Mouse (Mus musculus) lung, postnatal 0 days (tissue): ENCODE results near the gene Dennd1a. TPM values are rescaled to one million over a fixed set of nuclear protein-coding genes. Genes with fewer than 3 reads are reported as not detected.

Experiments
- ATAC-seq: fragments of 200-750 bp; cut with Nextera tagmentation; 2 replicates; pipeline ENCODE4 v1.8.0; 2017; ENCODE audit warnings: moderate library complexity
- DNase-seq: peaks from one replicate; pipeline ENCODE4 v3.0.0-alpha.2; 2016; ENCODE audit warnings: low spot score
- H3K27ac ChIP-seq: fragments of 300-500 bp; sonication (generic); 2 replicates; pipeline ENCODE4 v1.5.1; 2014; ENCODE audit warnings: antibody characterized with exemption, mild to moderate bottlenecking, low read length, mixed read lengths
- H3K27me3 ChIP-seq: fragments of 300-500 bp; sonication (generic); replicated peaks from 2 replicates; pipeline ENCODE4 v1.6.1; 2014; ENCODE audit warnings: low read length, mixed read lengths; ENCODE audit not compliant: insufficient read depth
- H3K36me3 ChIP-seq: fragments of 300-500 bp; sonication (generic); 2 replicates; pipeline ENCODE4 v1.6.1; 2014; ENCODE audit warnings: low read length, mixed read lengths; ENCODE audit not compliant: insufficient read depth
- H3K4me1 ChIP-seq: fragments of 300-500 bp; sonication (generic); 2 replicates; pipeline ENCODE4 v1.6.1; 2014; ENCODE audit warnings: antibody characterized with exemption, low read depth, low read length, mixed read lengths; ENCODE audit not compliant: insufficient read depth
- H3K4me2 ChIP-seq: fragments of 300-500 bp; sonication (generic); replicated peaks from 2 replicates; pipeline ENCODE4 v1.6.1; 2014; ENCODE audit warnings: low read depth, mild to moderate bottlenecking, low read length, moderate library complexity, mixed read lengths
- H3K4me3 ChIP-seq: fragments of 300-500 bp; sonication (generic); 2 replicates; pipeline ENCODE4 v1.5.1; 2014; ENCODE audit warnings: low read depth, low read length
- H3K9ac ChIP-seq: fragments of 300-500 bp; sonication (generic); replicated peaks from 2 replicates; pipeline ENCODE4 v1.6.1; 2014; ENCODE audit warnings: low read depth, mild to moderate bottlenecking
- H3K9me3 ChIP-seq: fragments of 300-500 bp; sonication (generic); 2 replicates; pipeline ENCODE4 v1.6.1; 2016; ENCODE audit warnings: low read length, mixed read lengths
- CTCF ChIP-seq: IDR thresholded peaks from 2 replicates; pipeline ENCODE4 v1.5.1; 2016; ENCODE audit warnings: antibody characterized with exemption, mild to moderate bottlenecking
- EP300 ChIP-seq: IDR thresholded peaks from 2 replicates; pipeline ENCODE4 v1.6.1; 2016; ENCODE audit warnings: antibody characterized with exemption, mild to moderate bottlenecking, control low read depth
- WGBS: fragments of 180-500 bp; shearing (Covaris S2); extraction: QIAGEN DNeasy Blood & Tissue Kit; methylation state at CpG from one replicate; pipeline ENCODE4 v1.1.7; 2014; 5-methylcytosine and 5-hydroxymethylcytosine counted together
- polyA plus RNA-seq: library from polyadenylated mRNA; unstranded; fragments of >200 nt; fragmentation: Nextera tagmentation; extraction: Ambion mirVana; gene quantifications from 2 replicates; pipeline ENCODE4 v1.2.1, GENCODE M21; 2015

Gene Dennd1a
- polyA plus RNA-seq, 1 experiment from 2014 or later: 4.4 TPM

DNA sequence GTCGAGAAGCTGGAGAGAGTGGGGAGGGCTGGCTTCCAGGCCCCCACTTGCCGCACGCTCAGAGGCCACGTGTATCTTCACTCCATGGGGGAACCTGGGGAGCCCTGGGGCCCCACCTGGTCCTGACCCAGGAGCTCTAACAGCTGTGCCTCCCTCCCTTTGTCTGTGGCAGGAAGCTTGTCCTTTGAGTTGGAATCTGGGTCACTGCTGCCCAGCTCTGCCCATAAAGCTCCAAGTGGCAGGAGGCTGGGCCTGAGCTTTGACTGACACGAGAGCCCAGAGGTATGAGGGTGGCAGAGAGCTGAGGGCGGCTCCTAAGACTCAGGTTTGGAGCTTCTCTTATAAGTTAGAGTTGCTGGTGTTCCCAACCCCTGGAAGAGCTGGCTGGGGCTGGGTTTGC lies 488.1 kb downstream of the Dennd1a start:
- no peak for DNase-seq
- Histone ChIP-seq H3K9ac (no peak overlapping the region), H3K27ac (no peak overlapping the region), H3K36me3 (no peaks in the 10 kb centered on the region), H3K4me1 (no peaks in the 10 kb centered on the region), H3K4me2 (no peak overlapping the region), H3K9me3 (no peaks in the 10 kb centered on the region), H3K27me3 (0 out of 2 replicates have a peak, but pooled peaks cover 4% of the 10 kb centered on the region), H3K4me3 (no peak overlapping the region)
- WGBS: 64% methylated on average over 6 of the region's 6 CpGs
- TF ChIP-seq EP300 (no peak), CTCF (no peak)
- no peak for ATAC-seq

DNA sequence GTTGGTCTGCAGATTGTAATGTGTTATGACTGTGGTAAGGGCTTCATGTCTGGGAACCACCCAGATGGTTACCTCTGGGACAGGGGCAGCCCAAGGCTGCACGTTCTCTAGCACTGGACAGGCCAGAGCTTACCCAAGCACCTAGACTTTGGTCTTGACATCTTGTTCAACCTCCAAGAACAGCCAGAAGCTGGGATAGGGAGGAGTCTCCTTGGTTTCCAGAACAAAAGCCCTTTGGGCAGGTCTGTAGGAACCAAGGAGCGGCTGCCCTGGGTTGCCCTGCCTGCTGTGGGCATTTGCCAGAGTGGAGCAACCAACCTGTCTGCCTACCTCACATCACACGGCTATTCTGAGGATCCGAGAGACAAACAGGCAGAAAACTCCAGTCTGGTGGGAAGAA lies 490.1 kb downstream of the Dennd1a start:
- H3K4me2 ChIP-seq: no peak overlapping the region
- H3K27ac ChIP-seq: no peak overlapping the region
- H3K4me1 ChIP-seq: no peaks in the 10 kb centered on the region
- no peak overlapping the region for H3K9ac ChIP-seq
- no peaks in the 10 kb centered on the region for H3K9me3 ChIP-seq
- no peak overlapping the region for H3K4me3 ChIP-seq
- no peak for ATAC-seq
- 0 out of 2 replicates have a peak, but pooled peaks cover 9% of the 10 kb centered on the region for H3K27me3 ChIP-seq
- no peaks in the 10 kb centered on the region for H3K36me3 ChIP-seq
- TF ChIP-seq EP300 (no peak), CTCF (no peak)
- DNase-seq: no peak
- WGBS: 82% methylated on average over 4 of the region's 4 CpGs

DNA sequence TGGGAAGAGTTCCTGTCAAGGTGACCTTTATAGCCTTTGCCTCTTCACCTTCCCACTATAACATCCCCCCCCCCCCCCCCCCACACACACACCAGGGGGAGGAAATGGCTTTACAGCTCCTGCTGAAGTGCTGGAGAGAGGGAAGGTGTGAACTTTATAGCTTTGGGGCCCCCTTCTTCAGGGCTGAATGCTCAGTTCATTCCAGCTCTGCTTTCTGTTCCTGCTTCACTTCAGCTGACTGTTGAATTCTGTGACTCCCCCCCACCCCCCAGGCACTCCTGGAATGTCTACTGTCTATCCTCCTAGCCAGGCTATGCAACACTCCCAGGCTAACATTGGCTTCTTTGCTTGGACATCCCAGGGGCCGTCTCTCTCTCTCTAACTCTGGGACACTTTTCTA lies 491.2 kb downstream of the Dennd1a start:
- Histone ChIP-seq H3K4me1 (no peaks in the 10 kb centered on the region), H3K27ac (no peak overlapping the region), H3K4me3 (no peak overlapping the region), H3K4me2 (no peak overlapping the region), H3K9me3 (no peaks in the 10 kb centered on the region), H3K9ac (no peak overlapping the region), H3K27me3 (0 out of 2 replicates have a peak, but pooled peaks cover 9% of the 10 kb centered on the region), H3K36me3 (no peaks in the 10 kb centered on the region)
- 29% methylated on average over 1 of the region's 1 CpGs for WGBS
- TF ChIP-seq EP300 (no peak), CTCF (no peak)
- no peak for ATAC-seq
- DNase-seq: no peak

GRCm38 (mm10) chr2:37791340-37791739 lies 495.9 kb downstream of the Dennd1a start:
- Histone ChIP-seq H3K36me3 (no peaks in the 10 kb centered on the region), H3K9ac (no peak overlapping the region), H3K4me3 (no peak overlapping the region), H3K9me3 (no peaks in the 10 kb centered on the region), H3K4me2 (no peak overlapping the region), H3K27ac (no peak overlapping the region), H3K4me1 (no peaks in the 10 kb centered on the region), H3K27me3 (0 out of 2 replicates have a peak, but pooled peaks cover 14% of the 10 kb centered on the region)
- ATAC-seq (no peak), DNase-seq (no peak)
- no peak for TF ChIP-seq EP300
- TF ChIP-seq CTCF: no peak
- 69% methylated on average over 4 of the region's 4 CpGs for WGBS

- Histone ChIP-seq H3K36me3 (no peaks in the 10 kb centered on the region), H3K4me1 (no peaks in the 10 kb centered on the region), H3K9me3 (no peaks in the 10 kb centered on the region), H3K4me3 (no peak overlapping the region), H3K4me2 (no peak overlapping the region), H3K27ac (no peak overlapping the region), H3K9ac (no peak overlapping the region), H3K27me3 (0 out of 2 replicates have a peak, but pooled peaks cover 14% of the 10 kb centered on the region)
- no peak for DNase-seq
- no peak for ATAC-seq
- 93% methylated on average over 14 of the region's 14 CpGs for WGBS
- TF ChIP-seq EP300 (no peak), CTCF (no peak)
Measured at GRCm38 (mm10) chr2:37790738-37791137, 496.5 kb downstream of the Dennd1a start.

- H3K9ac ChIP-seq: no peak overlapping the region
- no peak overlapping the region for H3K4me3 ChIP-seq
- 0 out of 2 replicates have a peak, but pooled peaks cover 14% of the 10 kb centered on the region for H3K27me3 ChIP-seq
- DNase-seq (no peak), ATAC-seq (no peak)
- H3K27ac ChIP-seq: no peak overlapping the region
- H3K36me3 ChIP-seq: no peaks in the 10 kb centered on the region
- H3K9me3 ChIP-seq: no peaks in the 10 kb centered on the region
- TF ChIP-seq CTCF (no peak), EP300 (no peak)
- WGBS: 85% methylated on average over 10 of the region's 10 CpGs
- H3K4me2 ChIP-seq: no peak overlapping the region
- no peaks in the 10 kb centered on the region for H3K4me1 ChIP-seq
Measured at GRCm38 (mm10) chr2:37789995-37790394, 497.2 kb downstream of the Dennd1a start.

GRCm38 (mm10) chr2:37789029-37789428 lies 498.2 kb downstream of the Dennd1a start:
- H3K27me3 ChIP-seq: 0 out of 2 replicates have a peak, but pooled peaks cover 10% of the 10 kb centered on the region
- H3K4me3 ChIP-seq: no peak overlapping the region
- 89% methylated on average over 5 of the region's 5 CpGs for WGBS
- ATAC-seq: no peak
- no peak overlapping the region for H3K27ac ChIP-seq
- no peak overlapping the region for H3K9ac ChIP-seq
- no peak for DNase-seq
- H3K9me3 ChIP-seq: no peaks in the 10 kb centered on the region
- H3K4me2 ChIP-seq: no peak overlapping the region
- H3K36me3 ChIP-seq: no peaks in the 10 kb centered on the region
- TF ChIP-seq EP300 (no peak), CTCF (no peak)
- H3K4me1 ChIP-seq: no peaks in the 10 kb centered on the region
